Mouse (Mus musculus) kidney, adult 2 months (tissue): Measurements from ENCODE around the gene Ywhaq.

ENCODE experiments used
- CTCF ChIP-seq: fragments of 200-500 bp; conservative IDR thresholded peaks from 2 replicates; pipeline ENCODE4 v1.5.1; 2011; ENCODE audit warnings: low read depth, mild to moderate bottlenecking, control low read depth, low read length, moderate library complexity, mixed read lengths; ENCODE audit not compliant: insufficient read depth, insufficient read length
- POLR2A ChIP-seq: fragments of 200-500 bp; IDR thresholded peaks from one replicate; pipeline ENCODE4 v1.6.1; 2011; ENCODE audit warnings: low read depth, low read length, control low read depth

- TF ChIP-seq CTCF (no peak), POLR2A (no peak)
These were observed 47.3 kb downstream of the Ywhaq start for GRCm38 (mm10) chr12:21370035-21370611.
